Mouse (Mus musculus): ENCODE measurements around the gene Pik3r5. TPM values are rescaled to one million over a fixed set of nuclear protein-coding genes. Genes with fewer than 3 reads are reported as not detected.

The Pik3r5 gene
- total and polyA plus RNA-seq, 2 experiments from 2014 or later, result 0.82 to 2.0 TPM

- TF ChIP-seq EP300 (IDR thresholded peaks at IDR 0.05; ENCODE audit: low read depth) (no peak), CTCF (IDR thresholded peaks at IDR 0.05; ENCODE audit: low read depth) (no peak)
- Histone ChIP-seq H3K4me3 (ENCODE audit: low read depth, low read length) (no peak overlapping the region), H3K27ac (ENCODE audit: low read depth) (no peak overlapping the region), H3K36me3 (replicated peaks; ENCODE audit: control insufficient read depth, insufficient read depth, low read length) (0 out of 2 replicates have a peak, but pooled peaks cover 4% of the 10 kb centered on the region), H3K27me3 (ENCODE audit: control insufficient read depth, insufficient read depth, low read length) (no peaks in the 10 kb centered on the region), H3K4me2 (ENCODE audit: low read depth, low read length) (no peak overlapping the region), H3K9ac (replicated peaks; ENCODE audit: low read depth, low read length) (no peak overlapping the region), H3K9me3 (replicated peaks; ENCODE audit: control insufficient read depth, low read length) (no peaks in the 10 kb centered on the region), H3K4me1 (ENCODE audit: control insufficient read depth, insufficient read depth) (no peaks in the 10 kb centered on the region)
- ATAC-seq (ENCODE audit: insufficient read depth, low read depth) (no peak), DNase-seq (ENCODE audit: low spot score) (no peak)
- WGBS, result 36% methylated on average over 11 of the region's 11 CpGs
Measured at GRCm38 (mm10) chr11:68531941-68532535, 100.1 kb downstream of the Pik3r5 start.

- DNase-seq (ENCODE audit: low spot score), result no peak
Measured at GRCm38 (mm10) chr11:68532773-68533172, 100.9 kb downstream of the Pik3r5 start.

GRCm38 (mm10) chr11:68533971-68534475 is 102.1 kb downstream of the Pik3r5 start:
- no peak overlapping the region for H3K4me3 ChIP-seq (ENCODE audit: low read depth, low read length)

More at GRCm38 (mm10) chr11:68532773-68533172, 100.9 kb downstream of the Pik3r5 start:
- Histone ChIP-seq H3K36me3 (replicated peaks; ENCODE audit: control insufficient read depth, insufficient read depth, low read length) (0 out of 2 replicates have a peak, but pooled peaks cover 4% of the 10 kb centered on the region), H3K27ac (ENCODE audit: low read depth) (no peak overlapping the region), H3K4me3 (ENCODE audit: low read depth, low read length) (no peak overlapping the region), H3K4me1 (ENCODE audit: control insufficient read depth, insufficient read depth) (no peaks in the 10 kb centered on the region), H3K27me3 (ENCODE audit: control insufficient read depth, insufficient read depth, low read length) (no peaks in the 10 kb centered on the region), H3K9me3 (replicated peaks; ENCODE audit: control insufficient read depth, low read length) (no peaks in the 10 kb centered on the region), H3K9ac (replicated peaks; ENCODE audit: low read depth, low read length) (no peak overlapping the region), H3K4me2 (ENCODE audit: low read depth, low read length) (no peak overlapping the region)
- 56% methylated on average over 5 of the region's 5 CpGs for WGBS
- no peak for TF ChIP-seq EP300 (IDR thresholded peaks at IDR 0.05; ENCODE audit: low read depth)
- no peak for TF ChIP-seq CTCF (IDR thresholded peaks at IDR 0.05; ENCODE audit: low read depth)
- no peak for ATAC-seq (ENCODE audit: insufficient read depth, low read depth)

GRCm38 (mm10) chr11:68536026-68536425 is 104.1 kb downstream of the Pik3r5 start:
- WGBS, result 31% methylated on average over 4 of the region's 4 CpGs
- Histone ChIP-seq H3K4me1 (ENCODE audit: control insufficient read depth, insufficient read depth) (no peaks in the 10 kb centered on the region), H3K4me2 (ENCODE audit: low read depth, low read length) (no peak overlapping the region), H3K27me3 (ENCODE audit: control insufficient read depth, insufficient read depth, low read length) (no peaks in the 10 kb centered on the region), H3K9me3 (replicated peaks; ENCODE audit: control insufficient read depth, low read length) (no peaks in the 10 kb centered on the region), H3K9ac (replicated peaks; ENCODE audit: low read depth, low read length) (no peak overlapping the region), H3K27ac (ENCODE audit: low read depth) (no peak overlapping the region), H3K4me3 (ENCODE audit: low read depth, low read length) (no peak overlapping the region), H3K36me3 (replicated peaks; ENCODE audit: control insufficient read depth, insufficient read depth, low read length) (0 out of 2 replicates have a peak, but pooled peaks cover 4% of the 10 kb centered on the region)
- ATAC-seq (ENCODE audit: insufficient read depth, low read depth) (no peak), DNase-seq (ENCODE audit: low spot score) (no peak)
- TF ChIP-seq EP300 (IDR thresholded peaks at IDR 0.05; ENCODE audit: low read depth) (no peak), CTCF (IDR thresholded peaks at IDR 0.05; ENCODE audit: low read depth) (no peak)

More at GRCm38 (mm10) chr11:68533971-68534475, 102.1 kb downstream of the Pik3r5 start:
- H3K4me1 ChIP-seq (ENCODE audit: control insufficient read depth, insufficient read depth), result no peaks in the 10 kb centered on the region
- H3K27me3 ChIP-seq (ENCODE audit: control insufficient read depth, insufficient read depth, low read length), result no peaks in the 10 kb centered on the region
- no peaks in the 10 kb centered on the region for H3K9me3 ChIP-seq (replicated peaks; ENCODE audit: control insufficient read depth, low read length)
- no peak overlapping the region for H3K4me2 ChIP-seq (ENCODE audit: low read depth, low read length)
- H3K27ac ChIP-seq (ENCODE audit: low read depth), result no peak overlapping the region
- DNase-seq (ENCODE audit: low spot score) (no peak), ATAC-seq (ENCODE audit: insufficient read depth, low read depth) (no peak)
- 0 out of 2 replicates have a peak, but pooled peaks cover 4% of the 10 kb centered on the region for H3K36me3 ChIP-seq (replicated peaks; ENCODE audit: control insufficient read depth, insufficient read depth, low read length)
- H3K9ac ChIP-seq (replicated peaks; ENCODE audit: low read depth, low read length), result no peak overlapping the region
- TF ChIP-seq CTCF (IDR thresholded peaks at IDR 0.05; ENCODE audit: low read depth) (no peak), EP300 (IDR thresholded peaks at IDR 0.05; ENCODE audit: low read depth) (no peak)
- 86% methylated on average over 6 of the region's 6 CpGs for WGBS

GRCm38 (mm10) chr11:68536465-68536864 is 104.5 kb downstream of the Pik3r5 start:
- Histone ChIP-seq H3K9ac (replicated peaks; ENCODE audit: low read depth, low read length) (no peak overlapping the region), H3K27me3 (ENCODE audit: control insufficient read depth, insufficient read depth, low read length) (no peaks in the 10 kb centered on the region), H3K4me3 (ENCODE audit: low read depth, low read length) (no peak overlapping the region), H3K9me3 (replicated peaks; ENCODE audit: control insufficient read depth, low read length) (no peaks in the 10 kb centered on the region), H3K4me1 (ENCODE audit: control insufficient read depth, insufficient read depth) (no peaks in the 10 kb centered on the region), H3K4me2 (ENCODE audit: low read depth, low read length) (no peak overlapping the region), H3K36me3 (replicated peaks; ENCODE audit: control insufficient read depth, insufficient read depth, low read length) (0 out of 2 replicates have a peak, but pooled peaks cover 4% of the 10 kb centered on the region), H3K27ac (ENCODE audit: low read depth) (no peak overlapping the region)
- WGBS, result 63% methylated on average over 4 of the region's 4 CpGs
- DNase-seq (ENCODE audit: low spot score), result no peak
- ATAC-seq (ENCODE audit: insufficient read depth, low read depth), result no peak
- TF ChIP-seq EP300 (IDR thresholded peaks at IDR 0.05; ENCODE audit: low read depth), result no peak
- TF ChIP-seq CTCF (IDR thresholded peaks at IDR 0.05; ENCODE audit: low read depth), result no peak
